Mouse (Mus musculus): ENCODE results near the gene Cd44.
A peak's percentile ranks its signal among the peaks of the same experiment; 100 is the strongest.

Gene Cd44

DNA sequence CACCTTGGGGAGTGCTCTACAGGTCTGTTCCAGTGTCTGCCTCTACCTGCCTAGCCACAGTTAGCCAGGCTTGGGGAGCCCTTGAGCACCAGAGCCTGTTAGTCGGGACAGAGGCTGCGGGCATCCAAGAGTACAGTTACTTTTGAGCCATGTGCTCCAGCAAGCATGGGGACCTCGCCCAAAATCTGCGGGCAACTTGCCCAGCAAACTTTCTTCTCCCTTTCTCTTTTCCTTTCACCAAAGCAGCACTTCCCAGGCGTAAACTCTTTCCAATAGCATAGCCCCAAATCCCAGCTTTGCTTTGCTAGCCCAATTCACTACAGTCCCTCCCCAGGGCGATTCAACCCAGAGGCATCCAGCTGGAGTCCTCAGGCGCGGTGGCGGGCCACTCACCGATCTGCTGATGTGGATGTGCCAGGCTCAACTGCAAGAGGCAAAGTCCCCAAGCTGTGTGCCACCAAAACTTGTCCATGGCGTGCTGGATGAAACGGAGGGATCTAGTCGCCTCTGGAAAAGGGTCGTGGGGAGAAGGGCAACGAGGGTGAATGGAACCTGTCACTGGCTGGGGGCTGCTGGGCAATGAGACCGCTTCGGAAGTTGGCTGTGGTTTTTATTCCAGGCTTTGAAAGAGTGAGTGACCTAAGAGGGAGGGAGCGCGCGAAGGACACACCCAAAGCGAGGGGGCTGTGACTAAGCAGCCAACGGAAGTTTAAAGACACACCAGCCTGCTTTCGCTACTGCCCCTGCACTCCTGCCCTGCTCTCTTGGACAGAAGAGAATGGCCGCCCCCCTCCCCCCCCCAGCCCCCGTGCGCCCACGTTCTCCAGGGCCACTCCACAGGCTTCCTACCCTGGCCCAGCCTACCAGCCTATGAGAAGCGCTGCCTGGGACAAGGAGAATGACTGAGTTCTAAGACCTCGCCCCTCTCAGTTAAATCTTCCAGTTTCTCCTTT, at the start of gene Cd44:
Cd44 (minus strand) TSS at position 791 of the 953 bp plus-strand sequence.
- DNase-seq (ENCODE audit: low spot score) = peak; percentile 41

DNA sequence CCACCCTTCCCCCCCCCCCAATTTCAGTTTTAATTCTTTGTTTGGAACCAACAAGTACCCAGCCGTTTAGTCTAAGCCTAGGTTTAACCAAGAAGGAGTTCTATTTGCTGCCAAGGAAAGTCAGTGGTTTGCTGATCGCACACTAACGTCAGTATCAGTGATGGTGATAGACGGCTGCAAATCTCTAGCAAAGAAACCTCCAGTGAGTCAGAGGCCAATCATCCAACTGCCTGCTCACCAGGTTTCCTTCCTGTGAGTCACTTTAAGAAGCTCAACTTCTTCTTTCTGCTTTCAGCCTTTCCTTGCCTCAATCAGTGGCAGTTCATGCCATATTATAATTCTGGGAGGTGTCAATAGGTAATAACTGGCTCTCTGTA, 47.0 kb upstream of the Cd44 start:
- DNase-seq (ENCODE audit: low spot score) = no peak

DNA sequence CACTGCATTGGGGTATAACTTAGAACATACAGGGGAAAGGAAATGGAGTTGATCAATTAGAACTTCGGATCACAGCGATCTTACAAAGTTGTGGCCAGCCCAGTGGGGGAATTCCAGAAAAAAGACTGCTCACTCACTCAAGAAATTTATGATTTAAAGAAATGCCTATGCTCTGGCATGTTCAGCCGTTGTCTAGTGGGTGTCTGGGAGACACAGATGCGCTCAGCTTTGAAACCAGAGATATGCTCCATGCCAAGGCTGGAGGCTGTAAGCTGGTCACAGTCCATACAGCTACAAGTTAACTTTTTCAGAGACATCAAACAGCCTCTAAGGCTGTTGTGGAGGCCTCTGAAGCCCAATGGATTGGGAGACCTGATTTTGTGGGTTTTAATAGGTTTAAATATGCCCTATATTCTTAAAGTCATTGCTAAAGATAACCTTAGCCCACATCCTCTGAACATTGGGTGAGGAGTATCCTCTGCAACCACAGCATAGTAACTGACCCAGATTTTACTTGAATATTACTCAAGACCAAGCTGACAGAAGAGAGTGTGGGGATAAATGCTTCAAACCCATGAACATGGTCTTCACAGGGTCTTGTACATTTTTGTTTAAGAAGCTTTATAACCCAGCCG, 46.5 kb upstream of the Cd44 start:
- DNase-seq (ENCODE audit: low spot score) = no peak

DNA sequence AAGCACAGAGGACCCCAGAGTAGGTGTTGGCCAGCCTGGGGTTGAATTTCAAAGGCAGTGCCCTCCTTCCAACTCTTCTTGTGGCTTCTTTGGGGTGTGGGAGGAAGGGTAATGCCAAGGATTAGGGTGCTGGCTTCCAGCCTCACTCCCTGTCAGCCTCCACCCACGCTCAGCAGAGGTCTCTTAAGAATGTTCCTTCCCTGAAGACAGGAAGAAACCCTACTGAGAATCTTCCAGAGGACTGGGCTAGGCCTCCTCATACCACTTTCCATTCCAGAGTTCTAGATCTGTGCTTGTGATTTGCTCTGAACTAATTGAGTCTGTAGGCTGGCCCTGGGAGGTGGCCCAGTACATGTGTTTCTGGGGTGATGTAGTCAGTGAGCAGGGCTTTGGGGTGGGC, 43.6 kb upstream of the Cd44 start:
- no peak for DNase-seq (ENCODE audit: low spot score)

DNA sequence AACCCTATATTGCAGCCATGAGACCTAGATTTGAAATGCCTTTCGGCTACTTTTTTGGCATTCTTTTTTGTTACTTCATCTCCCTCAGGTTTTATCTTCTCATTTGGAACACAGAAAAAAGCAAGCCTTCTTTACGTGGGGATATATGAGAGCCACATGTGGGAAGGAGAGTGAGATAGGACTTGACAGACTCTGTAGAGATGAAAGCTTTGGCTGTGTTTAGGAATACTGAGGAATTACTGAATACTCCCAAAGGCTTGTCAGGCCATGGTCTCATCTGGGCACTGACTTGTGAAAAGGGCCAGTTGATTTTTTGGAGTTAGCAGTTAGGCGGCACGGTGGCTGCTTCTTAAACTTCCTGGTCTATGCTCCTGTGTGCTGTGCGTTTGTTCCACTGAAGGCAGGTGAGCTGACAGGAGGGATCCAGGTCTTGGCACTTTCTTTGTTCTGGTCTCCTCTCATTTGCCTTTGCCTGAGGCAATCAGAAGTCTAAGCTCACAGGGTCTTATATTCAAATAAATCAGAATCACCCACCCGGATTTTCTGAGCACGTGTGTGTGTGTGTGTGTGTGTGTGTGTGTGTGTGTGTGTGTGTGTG, 43.0 kb upstream of the Cd44 start:
- DNase-seq (ENCODE audit: low spot score) = no peak

DNA sequence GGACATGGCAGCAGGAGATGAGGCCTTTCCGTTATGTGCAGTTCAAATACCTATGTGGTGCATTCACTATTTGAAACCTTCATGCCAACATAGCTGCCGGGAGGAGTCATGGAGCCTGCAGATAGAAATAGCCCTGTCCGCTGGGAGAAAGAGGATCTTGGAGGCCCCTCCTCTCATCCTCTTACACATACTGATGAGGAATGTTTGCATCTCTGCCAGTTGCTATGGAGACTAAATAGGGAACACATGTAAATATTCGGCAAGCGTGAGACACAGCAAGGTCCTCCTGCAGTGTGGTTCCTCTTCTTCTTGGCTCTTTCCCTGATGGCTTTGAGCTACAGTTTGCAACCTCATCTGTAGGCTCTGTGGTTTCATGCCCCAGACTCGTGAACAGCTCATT, 42.5 kb upstream of the Cd44 start:
- DNase-seq (ENCODE audit: low spot score) = peak; percentile 31

DNA sequence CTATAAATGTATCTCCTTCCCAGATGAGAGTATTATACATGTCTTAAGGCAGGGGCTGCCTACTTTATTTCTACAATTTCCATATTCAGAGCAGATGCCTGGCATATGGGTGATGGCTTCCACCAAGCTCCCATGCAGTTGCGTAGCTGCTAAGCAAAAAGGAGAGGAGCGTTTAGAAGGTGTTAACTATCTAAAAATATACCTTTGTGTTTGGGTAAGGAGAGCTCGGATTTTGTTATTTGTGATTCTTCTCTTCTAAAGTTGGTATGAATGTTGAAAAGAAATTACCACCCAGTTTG, 41.3 kb upstream of the Cd44 start:
- DNase-seq (ENCODE audit: low spot score) = no peak

DNA sequence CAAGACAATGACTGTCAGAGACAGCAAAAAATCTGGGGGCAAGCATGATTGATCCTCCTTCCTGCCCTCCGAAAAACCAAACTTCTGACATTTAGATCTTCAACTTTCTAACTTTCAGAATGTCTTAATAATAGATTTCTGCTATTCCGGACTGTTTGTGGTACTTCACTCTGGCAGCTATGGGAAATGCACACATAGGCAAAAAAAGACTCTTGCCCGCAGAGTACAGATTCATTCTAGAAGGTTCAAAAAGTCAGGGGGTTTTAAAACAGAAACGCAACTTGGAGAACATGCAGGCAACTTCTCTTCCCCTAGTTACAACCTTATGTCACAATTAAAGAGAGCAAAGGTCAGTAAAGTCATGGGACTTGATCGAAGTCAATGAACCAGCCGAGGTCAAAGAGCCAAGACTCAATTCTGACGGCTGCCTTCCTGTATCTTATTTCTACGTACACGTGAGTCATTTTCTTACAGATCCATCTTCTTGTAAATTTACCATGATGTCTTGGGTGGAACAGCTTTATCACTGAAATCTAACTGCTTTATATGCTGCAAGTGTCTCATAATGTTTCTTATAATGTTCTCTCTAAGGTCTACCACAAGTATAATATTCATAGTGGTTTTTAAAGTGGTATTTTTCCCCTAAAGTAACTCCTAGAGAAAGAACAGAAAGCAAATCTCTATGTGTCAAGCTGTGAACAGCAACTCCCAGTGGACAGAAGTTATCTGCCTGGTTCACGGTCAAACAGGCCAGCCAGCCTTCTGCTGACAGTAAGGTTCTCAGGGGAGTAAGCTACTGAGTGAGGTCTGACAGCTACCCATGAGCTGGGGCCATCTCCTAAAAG, 40.7 kb upstream of the Cd44 start:
- DNase-seq (ENCODE audit: low spot score) = no peak

DNA sequence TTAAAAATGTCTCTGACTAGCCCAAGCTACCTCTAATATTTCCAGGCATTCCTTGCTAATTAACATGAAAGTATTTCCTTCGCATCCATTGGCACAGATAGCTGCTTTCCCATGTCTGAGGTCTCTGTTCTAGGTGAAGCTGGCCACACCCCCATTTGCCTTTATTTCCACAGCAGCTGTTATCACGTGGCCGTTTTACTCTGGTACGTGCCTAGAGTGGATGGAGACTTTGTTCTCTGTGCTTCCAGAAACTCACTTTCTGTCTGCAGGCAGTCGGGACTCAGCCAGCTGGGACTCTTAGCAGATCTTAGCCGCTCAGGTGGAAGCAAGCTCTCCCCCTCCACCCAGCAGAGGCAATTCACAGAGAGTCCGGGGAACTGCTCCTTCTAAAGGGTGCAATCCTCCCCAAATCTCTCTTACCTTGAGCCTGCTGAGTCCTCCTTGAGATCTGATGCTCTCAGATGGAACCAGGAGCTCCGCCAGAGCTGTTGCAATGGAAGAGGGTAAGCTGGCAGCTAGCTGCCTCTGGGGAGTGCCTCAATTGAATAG, 39.4 kb upstream of the Cd44 start:
- no peak for DNase-seq (ENCODE audit: low spot score)

DNA sequence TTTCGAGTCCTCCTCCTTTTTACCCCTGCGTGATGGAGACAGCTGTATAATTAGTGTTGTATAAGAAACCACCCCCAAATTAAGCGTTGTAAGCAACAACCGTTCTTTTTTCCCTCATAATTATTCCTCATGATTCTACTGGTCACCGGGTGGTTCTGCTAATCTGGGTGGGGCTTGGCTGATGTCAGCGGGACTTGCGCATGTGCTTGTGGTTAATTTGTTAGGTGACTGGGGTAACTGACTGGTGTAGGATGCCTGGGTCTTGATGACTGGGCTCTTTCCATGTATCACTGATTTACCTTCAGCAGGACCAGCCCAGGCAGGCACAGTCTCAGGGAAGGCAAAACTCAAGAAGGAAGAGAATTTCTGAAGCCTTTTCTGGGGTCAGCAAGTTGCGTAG, 38.7 kb upstream of the Cd44 start:
- no peak for DNase-seq (ENCODE audit: low spot score)

DNA sequence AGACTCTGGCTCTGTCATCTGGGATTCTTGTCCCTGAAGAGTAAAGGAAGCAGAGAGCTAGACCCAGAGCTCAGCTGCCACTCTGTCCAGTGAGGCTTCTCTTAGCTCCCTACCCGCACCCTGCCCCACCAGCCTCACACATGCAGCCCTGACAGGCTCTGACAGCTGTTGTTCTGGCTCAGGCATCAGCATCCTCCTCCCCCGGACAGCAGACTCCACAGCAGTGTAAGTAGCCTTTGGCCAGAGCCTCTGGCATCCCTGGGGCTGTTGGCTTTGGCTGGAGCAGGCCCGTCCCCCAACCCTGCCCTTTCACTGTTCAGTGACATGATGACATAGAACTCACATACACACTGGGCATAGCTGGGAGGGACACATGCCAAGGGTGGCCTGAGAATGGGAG, 35.4 kb upstream of the Cd44 start:
- DNase-seq (ENCODE audit: low spot score) = peak; percentile 52

DNA sequence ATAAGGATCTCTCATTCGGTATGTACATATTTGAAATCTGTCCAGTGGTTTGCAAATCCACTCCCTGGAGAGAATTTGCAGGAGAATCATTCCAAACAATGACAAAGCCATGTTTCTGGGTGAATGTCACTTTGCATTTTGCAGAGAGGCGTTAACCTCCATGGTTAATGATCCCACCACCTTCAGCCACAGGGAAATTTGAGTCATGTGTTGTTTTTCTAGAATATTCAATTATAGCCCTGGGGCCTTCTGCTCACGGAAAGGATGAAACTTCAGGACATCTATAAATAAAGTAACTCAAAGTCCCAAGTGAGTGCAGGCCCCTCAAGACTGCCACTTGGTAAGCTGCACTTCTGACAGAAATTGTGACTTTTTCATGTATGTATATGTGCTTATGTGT, 33.4 kb upstream of the Cd44 start:
- DNase-seq (ENCODE audit: low spot score) = no peak

DNA sequence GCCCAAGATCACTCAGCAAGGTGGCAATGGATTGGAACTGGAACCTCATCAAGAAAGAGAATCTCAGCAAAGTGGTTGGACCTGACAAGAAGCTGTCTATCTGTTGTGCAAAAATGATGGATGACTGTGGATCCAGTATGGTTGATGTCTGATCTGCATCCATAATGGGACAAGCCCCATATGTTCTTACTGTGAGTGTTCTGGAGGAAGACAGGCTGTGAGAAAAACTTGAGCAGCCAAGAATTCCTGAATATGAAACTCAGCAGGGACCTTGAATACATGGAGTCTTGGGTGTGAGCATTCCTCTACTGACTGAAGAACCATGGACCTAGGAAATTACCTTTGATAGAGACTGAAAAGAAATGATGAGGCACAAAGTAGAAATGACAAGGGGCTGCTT, 32.3 kb upstream of the Cd44 start:
- no peak for DNase-seq (ENCODE audit: low spot score)

DNA sequence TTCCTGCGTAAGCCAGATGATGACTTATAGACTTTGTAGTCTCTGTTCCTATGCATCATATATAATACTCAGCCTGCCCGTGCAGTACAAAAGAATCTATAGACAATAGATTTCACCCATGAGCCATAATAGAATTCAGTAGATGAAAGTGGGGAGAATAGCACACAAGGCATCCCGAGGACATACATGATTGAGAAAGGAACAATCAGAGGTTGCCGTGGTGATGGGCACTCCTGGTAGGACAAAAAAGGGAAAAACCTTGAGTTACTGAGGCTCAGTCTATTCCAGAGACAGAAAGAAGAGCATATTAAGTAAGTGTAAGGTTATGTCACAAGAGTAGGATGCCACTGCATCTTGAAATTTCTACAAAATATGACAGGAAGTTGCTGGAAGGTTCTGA, 31.7 kb upstream of the Cd44 start:
- DNase-seq (ENCODE audit: low spot score) = no peak

DNA sequence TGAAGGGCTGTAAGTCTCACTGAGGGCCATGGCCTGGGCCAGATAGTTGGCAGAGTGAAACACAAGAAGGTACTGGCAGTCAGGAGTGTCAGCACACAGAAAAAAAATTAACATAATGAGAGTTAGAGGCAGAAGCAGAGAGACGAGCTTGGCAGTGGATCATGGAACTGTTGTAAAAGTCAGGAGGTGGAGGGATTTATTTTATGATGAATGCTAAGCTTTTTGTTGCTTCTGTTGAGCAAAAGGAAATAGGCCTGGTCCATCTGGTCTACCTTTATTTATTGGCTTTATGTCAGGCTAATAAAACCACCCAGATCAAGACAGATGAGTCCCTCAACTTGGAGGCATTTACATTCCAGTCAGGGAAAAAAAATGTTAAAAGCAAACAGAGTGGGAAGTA, 31.2 kb upstream of the Cd44 start:
- DNase-seq (ENCODE audit: low spot score) = no peak

DNA sequence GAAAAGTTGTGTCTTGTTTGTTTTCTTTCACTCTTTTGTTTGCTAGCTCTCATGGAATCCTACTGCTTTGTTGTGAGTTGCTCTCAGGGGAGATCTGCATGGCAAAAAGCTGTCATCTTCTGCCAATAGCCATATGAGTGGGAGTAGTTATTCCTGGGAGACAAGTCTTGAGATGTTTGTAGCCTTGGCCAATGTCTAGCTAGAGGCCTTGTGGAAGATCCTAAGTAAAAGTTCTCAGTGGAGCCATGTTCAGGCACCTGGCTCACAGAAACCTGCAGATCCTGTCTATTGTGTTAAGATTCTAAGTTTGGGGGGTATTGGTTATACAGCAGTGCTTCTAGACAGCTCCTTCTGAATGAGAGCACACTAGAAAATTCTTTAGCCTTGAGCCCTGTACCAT, 26.7 kb upstream of the Cd44 start:
- no peak for DNase-seq (ENCODE audit: low spot score)

DNA sequence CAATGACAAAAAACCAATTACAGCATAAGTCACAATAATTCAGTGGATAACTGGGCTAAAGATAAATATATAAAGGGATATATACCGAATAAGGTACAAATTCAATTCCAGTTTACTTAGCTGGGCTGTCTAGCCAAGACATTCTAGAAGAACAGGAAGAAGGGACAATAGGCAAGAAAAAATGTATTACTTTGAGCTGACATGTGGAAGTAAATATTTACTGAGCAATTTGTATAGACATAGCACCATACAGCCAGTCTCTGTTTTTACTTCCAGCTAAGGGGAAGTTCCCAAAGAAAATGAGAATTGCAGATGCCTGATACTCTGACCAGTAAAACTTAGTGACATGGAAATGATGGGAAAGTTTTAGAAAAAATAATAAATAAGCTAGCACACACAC, 23.0 kb upstream of the Cd44 start:
- DNase-seq (ENCODE audit: low spot score) = no peak

DNA sequence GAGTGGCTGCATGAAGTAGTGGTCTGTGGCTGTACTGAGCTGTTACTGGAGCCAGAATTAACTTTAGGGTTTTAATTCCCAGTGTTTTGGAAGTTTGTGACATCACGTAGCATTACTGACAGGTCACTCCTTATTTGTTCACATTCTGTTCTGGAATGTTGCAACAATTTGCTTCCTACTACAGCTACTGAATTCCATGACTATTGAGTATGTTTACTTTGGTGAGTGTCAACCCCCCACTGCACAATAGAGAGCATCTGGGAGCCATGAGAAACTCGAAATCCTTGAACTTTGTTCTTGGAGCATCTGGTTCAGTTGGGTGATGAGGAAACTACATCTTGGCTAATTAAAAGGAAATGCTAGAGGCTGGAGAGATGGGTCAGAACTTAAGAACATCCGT, 22.2 kb upstream of the Cd44 start:
- DNase-seq (ENCODE audit: low spot score) = no peak

DNA sequence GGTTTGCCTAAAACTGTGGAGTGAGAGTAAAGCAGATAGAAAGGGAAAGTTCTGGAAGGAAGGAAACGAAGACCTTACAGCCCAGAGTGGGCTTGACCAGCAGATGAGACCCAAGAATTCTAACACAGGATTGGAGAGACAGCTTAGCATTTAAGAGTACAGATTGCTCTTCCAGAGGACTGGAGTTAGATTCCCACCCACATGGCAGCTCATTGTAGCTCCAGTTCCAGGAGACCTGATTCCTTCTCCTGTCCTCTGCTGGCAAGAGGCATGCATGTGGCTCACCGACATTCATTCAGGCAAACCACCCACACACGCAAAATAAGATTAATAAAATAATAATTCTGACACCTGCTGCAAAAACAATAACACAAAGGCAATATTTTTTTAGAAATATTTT, 20.6 kb upstream of the Cd44 start:
- DNase-seq (ENCODE audit: low spot score) = no peak

DNA sequence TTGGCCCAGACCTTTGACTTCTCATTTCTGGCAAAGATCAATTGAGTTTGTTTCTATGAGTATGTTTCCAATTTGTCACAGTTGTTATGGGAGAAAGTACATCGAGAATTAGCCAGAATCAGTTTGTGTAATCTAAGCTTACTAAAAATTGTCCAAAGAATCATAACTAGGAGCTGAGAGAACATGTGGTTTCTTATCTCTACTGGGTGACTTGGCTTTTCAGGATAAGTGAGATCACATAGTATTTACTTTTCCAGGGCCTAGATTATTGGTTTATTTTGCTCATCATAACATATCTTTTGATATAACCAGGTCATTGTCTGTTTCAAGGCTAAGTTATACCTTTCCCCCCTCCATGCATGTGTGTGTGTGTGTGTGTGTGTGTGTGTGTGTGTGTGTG, 16.8 kb upstream of the Cd44 start:
- no peak for DNase-seq (ENCODE audit: low spot score)

DNA sequence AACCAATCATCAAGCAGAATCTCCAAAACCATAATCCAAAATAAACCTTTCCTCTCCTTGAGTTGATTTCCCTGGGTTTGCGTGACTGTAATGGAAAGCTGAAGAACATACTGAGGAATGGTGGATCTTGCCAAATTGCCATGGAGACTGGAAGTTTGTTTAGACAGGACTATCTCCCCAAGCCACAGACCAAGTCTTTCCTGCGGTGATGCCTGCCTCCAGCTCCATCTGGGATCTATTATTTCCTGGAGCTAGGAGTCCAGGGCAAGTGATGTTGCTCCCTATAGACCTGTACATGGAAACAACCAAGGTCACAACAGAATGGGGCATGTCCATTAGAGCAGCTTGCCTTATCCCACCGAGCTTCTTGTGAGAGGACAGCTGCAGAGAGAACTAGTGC, 15.1 kb upstream of the Cd44 start:
- no peak for DNase-seq (ENCODE audit: low spot score)

DNA sequence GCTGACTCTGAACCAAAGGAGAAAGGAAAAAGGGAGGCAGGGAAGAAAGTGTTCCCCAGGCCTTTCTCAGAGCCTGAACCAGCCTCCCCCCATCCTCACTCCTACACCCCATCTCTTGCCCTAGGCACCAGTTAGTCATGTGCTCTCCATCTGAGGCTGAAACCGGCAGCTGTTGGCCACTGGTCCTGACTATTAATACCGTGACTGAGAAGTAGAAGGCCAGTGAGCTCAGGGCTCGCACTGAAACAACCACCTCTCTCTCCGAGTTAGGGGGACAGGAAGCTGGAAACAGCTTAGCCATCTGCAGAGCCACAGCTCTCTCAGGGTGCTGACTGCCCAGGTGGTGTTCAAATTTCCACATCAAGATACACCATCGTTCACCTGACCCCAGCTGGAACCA, 13.2 kb upstream of the Cd44 start:
- DNase-seq (ENCODE audit: low spot score) = no peak

All from retina, embryonic 14.5 days (tissue).